Mouse (Mus musculus) embryo, embryonic 9.5 days (tissue): ENCODE data around the gene Ptgdr.
"Not testable (repeated sequence)": the region's sequence is repeated elsewhere in the genome, so short reads cannot be mapped to it uniquely, and the experiment has no call there.

Source experiments
- DNase-seq: peaks from one replicate; pipeline ENCODE4 v3.0.0-alpha.2; 2017; ENCODE audit errors: extremely low spot score

Gene Ptgdr

GRCm38 (mm10) chr14:44858868-44859613, at the start of gene Ptgdr:
Gene Ptgdr, minus strand, starts transcription at chr14:44859375.
- peak; percentile 36 for DNase-seq

GRCm38 (mm10) chr14:44907774-44908173, 48.6 kb upstream of the Ptgdr start:
- DNase-seq: no peak

- no peak for DNase-seq
Measured at GRCm38 (mm10) chr14:44904199-44904598, 45.0 kb upstream of the Ptgdr start.

- DNase-seq: not testable (repeated sequence)
Measured at GRCm38 (mm10) chr14:44901735-44902134, 42.6 kb upstream of the Ptgdr start.

- DNase-seq: no peak
Measured at GRCm38 (mm10) chr14:44891387-44892132, 32.4 kb upstream of the Ptgdr start.

- no peak for DNase-seq
Measured at GRCm38 (mm10) chr14:44869686-44870085, 10.5 kb upstream of the Ptgdr start.

GRCm38 (mm10) chr14:44865661-44866060, 6.5 kb upstream of the Ptgdr start:
- DNase-seq: no peak

GRCm38 (mm10) chr14:44863086-44863485, 3.9 kb upstream of the Ptgdr start:
- no peak for DNase-seq

- no peak for DNase-seq
Measured at GRCm38 (mm10) chr14:44861161-44861560, 2.0 kb upstream of the Ptgdr start.

GRCm38 (mm10) chr14:44858372-44858771, 803 bp downstream of the Ptgdr start:
- DNase-seq: no peak

- DNase-seq: peak; percentile 36
Measured at GRCm38 (mm10) chr14:44850637-44851036, 8.5 kb downstream of the Ptgdr start.

- no peak for DNase-seq
Measured at GRCm38 (mm10) chr14:44847740-44848139, 11.4 kb downstream of the Ptgdr start.

GRCm38 (mm10) chr14:44846558-44847263, 12.5 kb downstream of the Ptgdr start:
- DNase-seq: no peak

GRCm38 (mm10) chr14:44843768-44844755, 15.1 kb downstream of the Ptgdr start:
- DNase-seq: peak; percentile 34

- no peak for DNase-seq
Measured at GRCm38 (mm10) chr14:44838685-44839084, 20.5 kb downstream of the Ptgdr start.

GRCm38 (mm10) chr14:44835132-44835531, 24.0 kb downstream of the Ptgdr start:
- DNase-seq: no peak

GRCm38 (mm10) chr14:44834134-44834533, 25.0 kb downstream of the Ptgdr start:
- not testable (repeated sequence) for DNase-seq

GRCm38 (mm10) chr14:44833096-44833495, 26.1 kb downstream of the Ptgdr start:
- not testable (repeated sequence) for DNase-seq

- no peak for DNase-seq
Measured at GRCm38 (mm10) chr14:44827736-44828135, 31.4 kb downstream of the Ptgdr start.

- no peak for DNase-seq
Measured at GRCm38 (mm10) chr14:44821177-44822057, 37.8 kb downstream of the Ptgdr start.
